In genomic region chr8:89707341-89707928, GRCm38 (mm10) we compare ENCODE assay signal across 24 mouse cellular contexts.
DNase-seq lines count a peak whose midpoint lies in the region; ATAC-seq lines count a peak whose summit lies in the region.
"Had no signal": no experiment of that assay in that cellular context is flagged by ENCODE, and none has a peak within 500 bp of the region (broad histone marks: within the 10 kb centered on the region; RNA-seq: fewer than 3 reads in every experiment).

No protein-coding gene starts in this region.

- H3K27me3 ChIP-seq in kidney, embryonic 14.5 days (ENCODE audit: control insufficient read depth, insufficient read depth, low read length), result no peaks in the 10 kb centered on the region
- H3K27me3 ChIP-seq: embryonic facial prominence, embryonic 15.5 days; liver, embryonic 13.5 days; midbrain, embryonic 12.5 days had no signal

- no peaks in the 10 kb centered on the region for H3K36me3 ChIP-seq in kidney, embryonic 14.5 days (ENCODE audit: control insufficient read depth, insufficient read depth, low read length)
- H3K36me3 ChIP-seq: embryonic facial prominence, embryonic 15.5 days; heart, embryonic 13.5 days; liver, embryonic 13.5 days; midbrain, embryonic 12.5 days had no signal

- no peaks in the 10 kb centered on the region; the same call in 1 of the 2 replicates for H3K4me1 ChIP-seq in kidney, embryonic 14.5 days (ENCODE audit: control insufficient read depth, insufficient read depth, low read length)
- H3K4me1 ChIP-seq: embryonic facial prominence, embryonic 15.5 days; heart, embryonic 13.5 days; liver, embryonic 13.5 days; midbrain, embryonic 12.5 days had no signal

- peak; percentile 87 for ATAC-seq in kidney, embryonic 14.5 days (ENCODE audit: low FRiP score, low TSS enrichment)
- ATAC-seq: hindbrain, postnatal 0 days; intestine, embryonic 16.5 days had no signal

- no peak overlapping the region for H3K4me3 ChIP-seq in kidney, embryonic 14.5 days (ENCODE audit: low read length)
- H3K4me3 ChIP-seq: embryonic facial prominence, embryonic 15.5 days; heart, embryonic 13.5 days; left cerebral cortex, adult 2 months; liver, embryonic 13.5 days; midbrain, embryonic 12.5 days had no signal

- H3K27ac ChIP-seq in kidney, embryonic 14.5 days (ENCODE audit: low read depth, low read length), result peak overlapping the region; percentile 62; the same call in 1 of the 2 replicates
- H3K27ac ChIP-seq: embryonic facial prominence, embryonic 15.5 days; heart, embryonic 13.5 days; hindbrain, postnatal 0 days; left cerebral cortex, adult 2 months; liver, embryonic 13.5 days; midbrain, embryonic 12.5 days had no signal

- H3K4me2 ChIP-seq in kidney, embryonic 14.5 days (replicated peaks; ENCODE audit: low read depth, low read length), result no peak overlapping the region
- H3K4me2 ChIP-seq: embryonic facial prominence, embryonic 15.5 days; heart, embryonic 13.5 days; liver, embryonic 13.5 days; midbrain, embryonic 12.5 days had no signal

- H3K9me3 ChIP-seq in kidney, embryonic 14.5 days (ENCODE audit: control insufficient read depth, low read length), result no peaks in the 10 kb centered on the region
- H3K9me3 ChIP-seq: embryonic facial prominence, embryonic 15.5 days; heart, embryonic 13.5 days; liver, embryonic 13.5 days; midbrain, embryonic 12.5 days had no signal

- no peak overlapping the region for H3K9ac ChIP-seq in kidney, embryonic 14.5 days (ENCODE audit: low read depth, low read length)
- H3K9ac ChIP-seq: embryonic facial prominence, embryonic 15.5 days; heart, embryonic 13.5 days; liver, embryonic 13.5 days; midbrain, embryonic 12.5 days had no signal

- 19% methylated on average over 5 of the region's 5 CpGs for WGBS in kidney, embryonic 14.5 days

- DNase-seq in kidney, postnatal 14 days, result no peak
- DNase-seq in brain, adult 2 months (ENCODE audit: low read depth, low spot score), result peak; percentile 46
- DNase-seq in embryo, embryonic 10 days (ENCODE audit: low spot score), result peak; percentile 35
- peak; percentile 15 for DNase-seq in layer of hippocampus, adult 8-10 months (ENCODE audit: low spot score in 2 of 2)
- no peak for DNase-seq in retina, embryonic 14.5 days (ENCODE audit: low spot score)
- no peak for DNase-seq in thymus, postnatal 4 days
- no peak for DNase-seq in ovary, postnatal 10 days (ENCODE audit: low spot score)
- DNase-seq: adrenal gland, postnatal 25 days; cerebellum, adult 2 months; gastrocnemius, postnatal 25 days; heart, postnatal 14 days; kidney, postnatal 10 days; liver, embryonic 13.5 days; lung, adult 2 months; lung, postnatal 14 days; retina, postnatal 1 day; thymus, adult 18-20 months had no signal

Comparison
In these comparisons a context has a peak if more than half of its experiments do, and no peak if none do; other contexts are left out.
1. DNase-seq: peak in brain, adult 2 months (single experiment), embryo, embryonic 10 days (single experiment) and layer of hippocampus, adult 8-10 months (2 of 2); none in kidney, postnatal 14 days (single experiment), retina, embryonic 14.5 days (single experiment), thymus, postnatal 4 days (single experiment) and ovary, postnatal 10 days (single experiment).